Mouse (Mus musculus) G1E (cell line): ENCODE measurements around the gene Myadml2.

Experiments used
- CTCF ChIP-seq: IDR thresholded peaks from 2 replicates; pipeline ENCODE4 v1.5.1; 2012; ENCODE audit warnings: low read depth, low read length, inconsistent platforms, mixed read lengths
- GATA1 ChIP-seq: IDR thresholded peaks from 2 replicates; pipeline ENCODE4 v1.6.1; 2012; ENCODE audit warnings: borderline replicate concordance, low read length, inconsistent platforms, mixed read lengths
- POLR2AphosphoS5 ChIP-seq: IDR thresholded peaks from 2 replicates; pipeline ENCODE4 v1.6.1; 2012; ENCODE audit warnings: low read depth, low read length, inconsistent platforms; ENCODE audit not compliant: insufficient replicate concordance
- TAL1 ChIP-seq: conservative IDR thresholded peaks from 2 replicates; pipeline ENCODE4 v1.6.1; 2012; ENCODE audit warnings: low read depth, low read length, inconsistent platforms, mixed read lengths

GRCm38 (mm10) chr11:120662759-120663158 lies 14.8 kb upstream of the Myadml2 start:
- TF ChIP-seq CTCF (no peak), GATA1 (no peak), TAL1 (no peak), POLR2AphosphoS5 (no peak)
